Mouse (Mus musculus): ENCODE measurements around the gene Lyst. TPM values are rescaled to one million over a fixed set of nuclear protein-coding genes. Genes with fewer than 3 reads are reported as not detected.

Lyst gene
- polyA plus RNA-seq, 1 experiment from 2014 or later: 2.6 TPM

DNA sequence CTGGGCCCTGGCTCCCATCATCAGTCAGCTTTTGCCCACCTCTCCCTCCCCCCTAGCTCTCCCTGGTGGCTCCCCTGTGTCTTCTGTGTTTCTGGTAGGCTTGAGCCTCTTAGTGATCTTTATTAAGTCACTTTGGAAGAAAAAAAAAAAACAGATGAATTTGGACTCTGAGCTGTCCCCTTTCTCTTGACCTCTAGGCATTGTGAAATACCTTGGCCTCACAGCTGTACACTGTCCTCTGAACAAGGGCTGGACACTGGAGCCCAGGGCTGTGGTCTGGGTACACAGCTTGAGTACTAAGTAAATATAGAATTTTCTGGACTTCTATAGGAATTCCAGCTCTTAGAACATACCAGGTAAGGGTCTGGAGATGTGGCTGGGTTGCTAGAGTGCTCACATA is 20.6 kb upstream of the Lyst start:
- no peaks in the 10 kb centered on the region for H3K9me3 ChIP-seq (ENCODE audit: control insufficient read depth, low read length)
- no peak overlapping the region for H3K4me2 ChIP-seq (replicated peaks; ENCODE audit: low read depth)
- ATAC-seq (ENCODE audit: low FRiP score, low TSS enrichment) (no peak), DNase-seq (ENCODE audit: low spot score) (no peak)
- no peak overlapping the region for H3K4me3 ChIP-seq (ENCODE audit: low read depth, low read length)
- TF ChIP-seq CTCF (IDR thresholded peaks at IDR 0.05; ENCODE audit: low read depth) (no peak), EP300 (optimal IDR thresholded peaks at IDR 0.05) (no peak)
- no peak overlapping the region for H3K9ac ChIP-seq (ENCODE audit: low read length)
- H3K36me3 ChIP-seq (ENCODE audit: control insufficient read depth, insufficient read depth, low read length): no peaks in the 10 kb centered on the region
- no peak overlapping the region for H3K27ac ChIP-seq (replicated peaks)
- no peaks in the 10 kb centered on the region for H3K4me1 ChIP-seq (replicated peaks; ENCODE audit: control insufficient read depth, insufficient read depth)
- no peaks in the 10 kb centered on the region for H3K27me3 ChIP-seq (ENCODE audit: control insufficient read depth, insufficient read depth, low read length)

DNA sequence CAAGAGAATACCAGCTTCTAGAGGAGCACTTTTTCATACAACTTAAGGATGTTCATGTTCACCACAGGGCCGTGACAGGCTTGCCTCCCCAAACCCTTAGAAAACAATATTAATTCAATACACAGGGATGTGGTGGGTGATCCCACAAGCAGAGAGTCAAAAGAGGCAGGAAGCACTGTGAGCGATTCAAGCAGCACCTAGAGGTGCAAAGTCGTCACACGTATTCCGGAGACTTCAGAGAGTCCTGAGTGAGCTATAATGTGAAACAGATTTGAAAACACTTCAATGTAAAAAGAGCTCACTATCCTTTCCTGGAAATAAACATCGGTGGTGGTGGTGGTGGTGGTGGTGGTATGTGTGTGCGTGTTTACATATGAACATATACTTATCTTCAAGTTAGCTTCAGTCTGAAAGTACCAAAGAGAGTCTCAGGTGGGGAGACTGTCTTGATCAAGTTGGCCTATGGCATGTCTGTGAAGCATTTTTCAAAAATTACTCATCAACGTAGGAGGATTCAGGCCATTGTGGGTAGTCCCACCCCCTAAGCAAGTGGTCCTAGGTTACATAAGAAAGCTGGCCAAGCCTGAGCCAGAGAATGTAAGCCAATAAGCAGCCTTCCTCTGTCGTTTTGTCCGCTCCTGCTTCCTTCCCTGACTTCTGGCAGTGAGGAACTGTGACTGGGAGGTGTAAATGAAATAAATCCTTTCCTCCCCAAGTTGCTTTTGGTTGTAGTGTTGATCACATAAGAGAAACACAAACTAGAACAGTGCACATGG is 17.9 kb upstream of the Lyst start:
- DNase-seq (ENCODE audit: low spot score) (no peak), ATAC-seq (ENCODE audit: low FRiP score, low TSS enrichment) (no peak)
- H3K27ac ChIP-seq (replicated peaks): no peak overlapping the region
- WGBS: 78% methylated on average over 10 of the region's 10 CpGs
- no peak overlapping the region for H3K4me2 ChIP-seq (replicated peaks; ENCODE audit: low read depth)
- TF ChIP-seq EP300 (optimal IDR thresholded peaks at IDR 0.05): no peak
- no peak for TF ChIP-seq CTCF (IDR thresholded peaks at IDR 0.05; ENCODE audit: low read depth)
- H3K9ac ChIP-seq (ENCODE audit: low read length): no peak overlapping the region
- H3K4me3 ChIP-seq (ENCODE audit: low read depth, low read length): no peak overlapping the region
- H3K36me3 ChIP-seq (ENCODE audit: control insufficient read depth, insufficient read depth, low read length): no peaks in the 10 kb centered on the region
- H3K9me3 ChIP-seq (ENCODE audit: control insufficient read depth, low read length): no peaks in the 10 kb centered on the region
- no peaks in the 10 kb centered on the region; the same call in 1 of the 2 replicates for H3K4me1 ChIP-seq (replicated peaks; ENCODE audit: control insufficient read depth, insufficient read depth)
- no peaks in the 10 kb centered on the region for H3K27me3 ChIP-seq (ENCODE audit: control insufficient read depth, insufficient read depth, low read length)

DNA sequence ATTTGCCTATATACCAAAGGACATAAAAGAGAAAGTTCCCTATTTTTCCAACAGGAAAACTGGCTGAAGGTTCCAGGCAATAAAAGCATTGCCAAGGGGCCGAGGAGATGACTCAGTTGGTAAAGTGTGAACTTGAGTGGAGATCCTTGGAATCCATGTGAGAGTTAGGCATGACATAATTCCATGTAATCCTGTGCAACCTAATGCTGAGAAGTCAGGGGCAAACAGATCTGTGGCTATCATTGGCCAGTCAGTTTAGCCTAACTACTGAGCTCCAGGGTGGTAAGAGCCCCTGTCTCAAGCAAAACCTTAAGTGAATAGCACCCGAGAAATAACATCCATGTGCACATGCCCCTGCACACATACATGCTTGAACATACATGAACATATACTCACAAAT is 17.3 kb upstream of the Lyst start:
- WGBS: 90% methylated on average over 2 of the region's 2 CpGs
- H3K9ac ChIP-seq (ENCODE audit: low read length): no peak overlapping the region
- H3K4me3 ChIP-seq (ENCODE audit: low read depth, low read length): no peak overlapping the region
- ATAC-seq (ENCODE audit: low FRiP score, low TSS enrichment): no peak
- no peaks in the 10 kb centered on the region; the same call in 1 of the 2 replicates for H3K4me1 ChIP-seq (replicated peaks; ENCODE audit: control insufficient read depth, insufficient read depth)
- no peak for TF ChIP-seq CTCF (IDR thresholded peaks at IDR 0.05; ENCODE audit: low read depth)
- no peak for TF ChIP-seq EP300 (optimal IDR thresholded peaks at IDR 0.05)
- H3K27me3 ChIP-seq (ENCODE audit: control insufficient read depth, insufficient read depth, low read length): no peaks in the 10 kb centered on the region
- no peak overlapping the region for H3K27ac ChIP-seq (replicated peaks)
- H3K4me2 ChIP-seq (replicated peaks; ENCODE audit: low read depth): no peak overlapping the region
- no peaks in the 10 kb centered on the region for H3K36me3 ChIP-seq (ENCODE audit: control insufficient read depth, insufficient read depth, low read length)
- H3K9me3 ChIP-seq (ENCODE audit: control insufficient read depth, low read length): no peaks in the 10 kb centered on the region
- no peak for DNase-seq (ENCODE audit: low spot score)

DNA sequence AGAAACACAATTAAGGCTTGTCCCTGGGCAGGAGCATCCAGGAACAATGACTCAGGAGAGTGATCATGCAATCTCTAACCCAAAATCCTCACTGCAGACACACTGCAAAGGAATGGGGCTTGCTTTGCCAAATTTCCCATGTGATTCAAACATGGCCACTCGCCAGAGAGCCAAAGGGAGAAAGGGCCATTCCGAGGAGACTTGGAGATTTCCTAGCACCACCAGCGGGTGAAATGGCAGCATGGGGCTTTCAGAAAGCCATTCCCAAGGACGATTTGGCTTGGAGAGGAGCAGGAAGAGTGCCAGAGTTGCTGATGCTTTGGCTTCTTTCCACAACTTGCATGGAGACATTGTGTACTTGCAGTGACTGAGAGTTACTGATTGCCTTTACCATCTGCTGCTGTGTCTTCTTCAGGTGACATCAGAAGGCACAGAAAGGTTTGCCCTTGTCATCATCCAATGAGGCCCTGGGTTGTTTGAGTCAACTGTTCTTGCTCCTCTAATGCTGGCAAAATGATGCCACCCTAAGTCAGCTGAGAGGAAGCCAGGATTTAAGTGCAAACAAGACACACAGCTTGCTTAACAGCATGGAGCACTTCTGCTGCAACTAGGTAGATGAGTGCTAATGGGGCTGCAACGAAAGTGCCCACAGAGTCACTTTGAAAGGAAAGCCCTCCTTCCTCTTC is 16.5 kb upstream of the Lyst start:
- WGBS: 43% methylated on average over 5 of the region's 5 CpGs
- Histone ChIP-seq H3K36me3 (ENCODE audit: control insufficient read depth, insufficient read depth, low read length) (no peaks in the 10 kb centered on the region), H3K9ac (ENCODE audit: low read length) (no peak overlapping the region), H3K4me1 (replicated peaks; ENCODE audit: control insufficient read depth, insufficient read depth) (no peaks in the 10 kb centered on the region; the same call in 1 of the 2 replicates), H3K27ac (replicated peaks) (no peak overlapping the region), H3K27me3 (ENCODE audit: control insufficient read depth, insufficient read depth, low read length) (no peaks in the 10 kb centered on the region), H3K4me2 (replicated peaks; ENCODE audit: low read depth) (no peak overlapping the region), H3K4me3 (ENCODE audit: low read depth, low read length) (no peak overlapping the region), H3K9me3 (ENCODE audit: control insufficient read depth, low read length) (no peaks in the 10 kb centered on the region)
- ATAC-seq (ENCODE audit: low FRiP score, low TSS enrichment) (peak; percentile 71; the same call in 1 of the 2 replicates), DNase-seq (ENCODE audit: low spot score) (peak; percentile 39)
- TF ChIP-seq EP300 (optimal IDR thresholded peaks at IDR 0.05) (no peak), CTCF (IDR thresholded peaks at IDR 0.05; ENCODE audit: low read depth) (no peak)

DNA sequence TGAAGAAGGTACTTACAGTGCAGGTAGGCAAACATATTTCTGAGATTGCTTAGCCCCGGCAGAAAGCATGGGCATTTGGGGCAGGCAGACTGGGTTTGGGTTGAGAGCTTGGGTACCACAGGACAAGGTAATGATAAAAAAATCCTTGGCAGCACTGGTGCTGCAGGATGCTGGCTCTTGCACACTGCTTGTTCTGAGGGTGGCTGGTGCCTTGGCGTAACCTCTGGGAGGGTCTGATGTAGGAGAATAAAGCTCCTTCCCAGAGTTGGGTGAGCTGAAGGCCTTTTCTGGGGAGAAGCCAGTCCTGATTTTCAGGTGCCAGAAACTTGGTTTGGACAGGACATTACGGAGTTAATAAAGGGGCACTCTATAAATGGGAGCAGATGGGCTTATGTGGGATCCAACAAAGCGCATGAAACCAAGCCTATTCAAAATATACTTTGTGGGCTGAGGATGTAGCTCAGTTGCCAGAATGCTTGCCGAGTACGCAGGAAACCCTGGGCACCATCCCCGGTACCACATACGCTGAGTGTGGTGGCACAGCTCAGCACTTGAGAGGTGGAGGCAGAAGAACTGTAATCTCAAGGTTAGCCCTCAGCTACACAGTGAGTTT is 15.8 kb upstream of the Lyst start:
- Histone ChIP-seq H3K9ac (ENCODE audit: low read length) (no peak overlapping the region), H3K27ac (replicated peaks) (no peak overlapping the region), H3K27me3 (ENCODE audit: control insufficient read depth, insufficient read depth, low read length) (no peaks in the 10 kb centered on the region), H3K4me3 (ENCODE audit: low read depth, low read length) (no peak overlapping the region), H3K9me3 (ENCODE audit: control insufficient read depth, low read length) (no peaks in the 10 kb centered on the region), H3K36me3 (ENCODE audit: control insufficient read depth, insufficient read depth, low read length) (no peaks in the 10 kb centered on the region), H3K4me2 (replicated peaks; ENCODE audit: low read depth) (no peak overlapping the region), H3K4me1 (replicated peaks; ENCODE audit: control insufficient read depth, insufficient read depth) (no peaks in the 10 kb centered on the region; the same call in 1 of the 2 replicates)
- ATAC-seq (ENCODE audit: low FRiP score, low TSS enrichment): no peak
- 82% methylated on average over 8 of the region's 8 CpGs for WGBS
- no peak for DNase-seq (ENCODE audit: low spot score)
- no peak for TF ChIP-seq CTCF (IDR thresholded peaks at IDR 0.05; ENCODE audit: low read depth)
- TF ChIP-seq EP300 (optimal IDR thresholded peaks at IDR 0.05): no peak

Data from stomach, postnatal 0 days (tissue).